Mouse (Mus musculus) hindbrain, embryonic 14.5 days (tissue): ENCODE measurements around the gene Sgpp1. TPM values are rescaled to one million over a fixed set of nuclear protein-coding genes. Genes with fewer than 3 reads are reported as not detected.

Experiments used
- ATAC-seq: fragments of 200-750 bp; cut with Nextera tagmentation; 2 replicates; pipeline ENCODE4 v1.8.0; 2017; ENCODE audit warnings: moderate number of reproducible peaks, mild to moderate bottlenecking, moderate TSS enrichment, moderate library complexity; ENCODE audit not compliant: low FRiP score
- DNase-seq: peaks from one replicate; pipeline ENCODE4 v3.0.0-alpha.2; 2015; ENCODE audit warnings: low spot score
- H3K27ac ChIP-seq: fragments of 300-500 bp; sonication (generic); 2 replicates; pipeline ENCODE4 v1.5.1; 2014; ENCODE audit warnings: mild to moderate bottlenecking, moderate library complexity
- H3K27me3 ChIP-seq: fragments of 300-500 bp; sonication (generic); 2 replicates; pipeline ENCODE4 v1.6.1; 2014; ENCODE audit warnings: mild to moderate bottlenecking, low read length, mixed read lengths; ENCODE audit not compliant: control insufficient read depth, insufficient read depth
- H3K36me3 ChIP-seq: fragments of 300-500 bp; sonication (generic); replicated peaks from 2 replicates; pipeline ENCODE4 v1.6.1; 2014; ENCODE audit not compliant: control insufficient read depth, insufficient read depth
- H3K4me1 ChIP-seq: fragments of 300-500 bp; sonication (generic); replicated peaks from 2 replicates; pipeline ENCODE4 v1.6.1; 2014; ENCODE audit warnings: antibody characterized with exemption, low read length, mixed read lengths; ENCODE audit not compliant: control insufficient read depth, insufficient read depth
- H3K4me2 ChIP-seq: fragments of 300-500 bp; sonication (generic); replicated peaks from 2 replicates; pipeline ENCODE4 v1.6.1; 2014; ENCODE audit warnings: mild to moderate bottlenecking, moderate library complexity
- H3K4me3 ChIP-seq: fragments of 300-500 bp; sonication (generic); replicated peaks from 2 replicates; pipeline ENCODE4 v1.5.1; 2014; ENCODE audit warnings: mild to moderate bottlenecking, low read length
- H3K9ac ChIP-seq: fragments of 300-500 bp; sonication (generic); 2 replicates; pipeline ENCODE4 v1.6.1; 2014
- H3K9me3 ChIP-seq: fragments of 300-500 bp; sonication (generic); 2 replicates; pipeline ENCODE4 v1.6.1; 2016; ENCODE audit warnings: low read length; ENCODE audit not compliant: control insufficient read depth
- whole genome bisulfite sequencing: fragments of 180-500 bp; shearing (Covaris S2); extraction: QIAGEN DNeasy Blood & Tissue Kit; methylation state at CpG from one replicate; pipeline ENCODE4 v1.1.7; 2014; 5-methylcytosine and 5-hydroxymethylcytosine counted together
- polyA plus RNA-seq: library from polyadenylated mRNA; unstranded; fragments of >200 nt; fragmentation: Nextera tagmentation; extraction: Ambion mirVana; gene quantifications from 2 replicates; pipeline ENCODE4 v1.2.1, GENCODE M21; 2014

The Sgpp1 gene
- polyA plus RNA-seq, 1 experiment from 2014 or later, result 16.6 TPM

DNA sequence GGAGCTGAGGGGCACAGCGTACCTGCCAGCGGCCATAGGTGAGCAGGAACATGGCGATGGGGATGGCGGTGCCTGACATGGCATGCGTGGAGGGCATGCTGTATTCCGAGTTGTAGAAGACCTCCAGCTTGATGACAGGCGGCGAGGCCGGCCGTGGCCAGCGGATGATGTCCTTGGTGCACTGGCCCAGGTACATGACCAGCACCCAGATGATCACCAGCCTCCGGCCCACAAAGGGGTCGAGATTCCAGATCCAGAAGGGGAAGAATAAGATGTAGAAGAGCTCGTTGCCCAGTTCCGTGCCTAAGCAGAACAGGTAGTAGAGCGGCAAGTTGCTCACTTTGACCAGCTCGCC is 661 bp downstream of the Sgpp1 start:
- H3K27ac ChIP-seq, result peak overlapping the region; percentile 77; the same call in 1 of the 2 replicates
- H3K9me3 ChIP-seq, result no peaks in the 10 kb centered on the region
- peak overlapping the region; percentile 89 for H3K4me2 ChIP-seq
- H3K27me3 ChIP-seq, result peaks cover 12% of the 10 kb centered on the region; the same call in 1 of the 2 replicates
- no peaks in the 10 kb centered on the region for H3K36me3 ChIP-seq
- peak overlapping the region; percentile 87 for H3K4me3 ChIP-seq
- DNase-seq (no peak), ATAC-seq (peak; percentile 1; the same call in 1 of the 2 replicates)
- 1% methylated on average over 17 of the region's 17 CpGs for WGBS
- H3K4me1 ChIP-seq, result peaks cover 23% of the 10 kb centered on the region
- peak overlapping the region; percentile 95 for H3K9ac ChIP-seq

DNA sequence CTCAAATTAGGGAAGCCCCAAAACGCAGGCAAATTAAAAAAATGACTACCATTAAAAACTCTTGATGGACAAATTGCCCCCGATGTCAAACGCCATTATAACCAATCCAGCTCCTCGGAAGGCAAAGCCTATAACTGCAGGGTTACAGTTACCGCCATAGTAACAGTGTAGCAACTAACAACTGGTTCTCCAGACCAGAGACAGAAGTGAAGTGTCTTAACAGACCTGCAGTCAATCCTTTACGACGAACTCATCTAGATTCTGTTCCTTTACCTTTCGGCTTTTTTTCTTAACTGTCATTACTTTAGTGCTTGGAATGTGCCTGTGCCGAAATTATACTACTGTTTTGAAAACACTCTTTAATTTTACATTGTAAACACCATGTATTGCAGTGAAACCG is 1.4 kb downstream of the Sgpp1 start:
- WGBS, result 31% methylated on average over 10 of the region's 10 CpGs
- H3K4me1 ChIP-seq, result peaks cover 23% of the 10 kb centered on the region
- H3K4me3 ChIP-seq, result peak overlapping the region; percentile 87
- ATAC-seq, result no peak
- peak overlapping the region; percentile 89 for H3K4me2 ChIP-seq
- no peak for DNase-seq
- H3K9ac ChIP-seq, result peak overlapping the region; percentile 95
- peaks cover 12% of the 10 kb centered on the region; the same call in 1 of the 2 replicates for H3K27me3 ChIP-seq
- H3K9me3 ChIP-seq, result no peaks in the 10 kb centered on the region
- H3K27ac ChIP-seq, result no peak overlapping the region
- H3K36me3 ChIP-seq, result no peaks in the 10 kb centered on the region

DNA sequence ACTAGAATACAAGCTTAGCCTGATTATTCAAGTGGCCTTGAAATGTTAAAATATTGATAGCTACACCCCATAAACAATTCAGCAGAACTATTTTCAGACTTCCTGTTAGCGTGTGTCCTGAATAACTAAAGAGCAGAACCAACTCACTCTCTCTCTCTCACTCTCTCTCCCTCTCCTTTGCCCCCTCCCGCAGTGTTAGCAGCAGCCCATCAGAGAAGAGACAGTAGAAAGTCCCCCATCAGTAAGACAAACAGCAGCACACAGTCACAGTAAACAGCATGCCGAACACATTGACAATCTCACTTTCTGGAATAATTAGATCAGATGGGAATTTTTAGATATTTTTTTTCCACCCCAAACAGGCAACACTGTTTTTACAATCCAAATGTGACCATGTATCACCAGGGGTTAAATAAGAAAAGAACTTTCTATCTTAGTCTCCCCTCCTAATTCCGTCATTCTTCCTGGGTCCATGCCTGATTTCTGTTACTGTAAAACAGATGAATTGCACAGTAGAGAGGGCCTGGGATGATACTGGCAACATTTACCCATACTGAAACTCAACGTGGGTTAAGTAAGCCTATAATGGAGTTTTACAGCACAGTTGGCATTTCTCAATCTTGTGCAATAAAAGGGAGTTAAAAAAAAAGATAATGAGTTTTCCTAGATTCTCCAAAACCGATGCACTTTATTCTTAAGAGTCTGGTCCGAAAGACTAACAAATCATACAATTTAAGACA is 2.0 kb downstream of the Sgpp1 start:
- no peak for DNase-seq
- no peaks in the 10 kb centered on the region for H3K9me3 ChIP-seq
- WGBS, result 50% methylated on average over 7 of the region's 7 CpGs
- H3K9ac ChIP-seq, result peak overlapping the region; percentile 36
- H3K4me3 ChIP-seq, result peak overlapping the region; percentile 87
- peaks cover 23% of the 10 kb centered on the region for H3K4me1 ChIP-seq
- peak overlapping the region; percentile 89 for H3K4me2 ChIP-seq
- peaks cover 4% of the 10 kb centered on the region; the same call in 1 of the 2 replicates for H3K36me3 ChIP-seq
- peaks cover 12% of the 10 kb centered on the region; the same call in 1 of the 2 replicates for H3K27me3 ChIP-seq
- H3K27ac ChIP-seq, result no peak overlapping the region
- ATAC-seq, result no peak

DNA sequence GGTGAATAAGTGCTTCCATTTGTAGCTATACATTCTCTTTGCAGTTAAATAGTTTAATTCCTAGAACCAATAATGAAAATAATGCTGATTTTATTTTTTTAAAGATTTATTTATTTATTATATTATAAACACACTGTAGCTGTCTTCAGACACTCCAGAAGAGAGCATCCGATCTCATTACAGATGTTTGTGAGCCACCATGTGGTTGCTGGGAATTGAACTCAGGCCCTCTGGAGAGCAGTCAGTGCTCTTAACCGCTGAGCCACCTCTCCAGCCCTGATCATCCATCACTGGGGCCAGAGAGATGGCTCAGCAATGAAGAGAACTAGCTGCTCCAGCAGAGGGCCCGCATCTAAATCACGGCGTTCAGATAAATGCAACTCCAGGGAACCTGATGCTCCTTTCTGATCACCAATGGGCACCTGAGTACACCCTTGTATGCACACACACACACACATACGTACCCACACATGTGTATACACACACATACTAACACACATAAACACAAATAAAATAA is 3.5 kb downstream of the Sgpp1 start:
- Histone ChIP-seq H3K4me2 (0 out of 2 replicates have a peak overlapping the region, but pooled peaks have one; percentile 12), H3K27me3 (0 out of 2 replicates have a peak, but pooled peaks cover 3% of the 10 kb centered on the region), H3K27ac (no peak overlapping the region), H3K4me1 (peaks cover 23% of the 10 kb centered on the region), H3K9me3 (no peaks in the 10 kb centered on the region), H3K36me3 (peaks cover 4% of the 10 kb centered on the region; the same call in 1 of the 2 replicates), H3K9ac (no peak overlapping the region), H3K4me3 (no peak overlapping the region)
- no peak for ATAC-seq
- DNase-seq, result no peak
- 58% methylated on average over 6 of the region's 6 CpGs for WGBS

DNA sequence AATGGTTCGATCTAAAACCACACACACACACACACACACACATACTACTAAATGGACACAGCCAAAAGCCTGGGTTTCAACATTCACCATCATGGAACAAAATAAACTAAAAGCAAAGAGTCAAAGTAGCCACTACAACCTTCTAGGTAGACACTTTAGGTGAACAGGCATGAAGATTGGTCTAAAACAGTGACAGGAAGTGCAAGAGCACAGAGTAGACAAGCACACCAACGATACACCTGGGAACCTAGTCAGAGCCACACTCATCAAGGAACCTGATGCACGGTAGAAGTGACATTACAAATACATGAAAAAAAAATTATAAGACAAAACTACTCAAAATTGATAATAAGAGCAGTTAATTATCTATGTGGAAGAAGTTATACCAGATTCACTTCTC is 4.0 kb downstream of the Sgpp1 start:
- DNase-seq (no peak), ATAC-seq (no peak)
- no peak overlapping the region for H3K27ac ChIP-seq
- H3K4me2 ChIP-seq, result no peak overlapping the region
- H3K27me3 ChIP-seq, result no peaks in the 10 kb centered on the region
- WGBS, result 91% methylated on average over 3 of the region's 3 CpGs
- peaks cover 4% of the 10 kb centered on the region; the same call in 1 of the 2 replicates for H3K36me3 ChIP-seq
- peaks cover 23% of the 10 kb centered on the region for H3K4me1 ChIP-seq
- H3K4me3 ChIP-seq, result no peak overlapping the region
- no peak overlapping the region for H3K9ac ChIP-seq
- no peaks in the 10 kb centered on the region for H3K9me3 ChIP-seq

DNA sequence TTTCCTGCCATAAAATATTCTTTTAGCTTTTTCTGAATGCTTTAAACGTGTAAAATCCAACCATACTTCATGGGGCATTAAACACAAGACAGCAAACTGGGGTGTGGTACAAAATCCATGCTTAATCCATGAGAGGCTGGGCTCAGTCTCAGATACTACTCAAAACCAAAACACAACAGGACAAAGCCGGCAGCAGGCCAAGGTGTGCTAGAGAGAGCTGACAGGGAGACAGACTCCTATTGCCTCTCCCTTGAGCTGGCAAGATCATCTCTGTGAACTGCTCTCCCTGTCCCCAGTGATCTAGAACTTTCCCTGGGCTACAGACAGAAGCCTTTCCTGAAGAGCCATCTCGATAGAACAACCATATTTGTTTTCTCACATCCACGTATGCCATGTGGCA is 5.1 kb downstream of the Sgpp1 start:
- WGBS, result 86% methylated on average over 4 of the region's 4 CpGs
- no peaks in the 10 kb centered on the region for H3K9me3 ChIP-seq

DNA sequence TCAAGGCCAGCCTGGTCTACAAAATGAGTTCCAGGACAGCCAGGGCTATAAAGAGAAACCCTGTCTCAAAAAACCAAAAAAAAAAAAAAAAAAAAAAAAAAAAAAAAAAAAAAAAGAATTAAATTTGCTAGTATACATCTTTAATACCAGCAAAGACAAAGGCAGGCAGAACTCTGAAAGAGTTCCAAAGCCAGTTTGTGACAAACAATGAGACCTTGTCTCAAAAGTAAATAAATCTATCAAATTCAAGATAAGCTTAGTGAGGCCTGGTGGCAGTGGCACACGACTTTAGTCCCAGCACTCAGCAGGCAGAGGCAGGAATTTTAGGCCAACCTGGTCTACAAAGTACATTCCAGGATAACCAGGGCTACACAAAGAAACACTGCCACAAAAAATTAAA is 5.7 kb downstream of the Sgpp1 start:
- ATAC-seq (no peak), DNase-seq (no peak)
- H3K27ac ChIP-seq, result no peak overlapping the region
- H3K4me2 ChIP-seq, result no peak overlapping the region
- peaks cover 23% of the 10 kb centered on the region for H3K4me1 ChIP-seq
- no peak overlapping the region for H3K4me3 ChIP-seq
- no peaks in the 10 kb centered on the region for H3K27me3 ChIP-seq
- H3K36me3 ChIP-seq, result peaks cover 4% of the 10 kb centered on the region; the same call in 1 of the 2 replicates
- no peak overlapping the region for H3K9ac ChIP-seq
- H3K9me3 ChIP-seq, result no peaks in the 10 kb centered on the region
- 70% methylated on average over 1 of the region's 1 CpGs for WGBS

More for the DNA sequence above, 5.1 kb downstream of the Sgpp1 start:
- Histone ChIP-seq H3K27ac (no peak overlapping the region), H3K9ac (no peak overlapping the region), H3K4me1 (peaks cover 23% of the 10 kb centered on the region), H3K27me3 (no peaks in the 10 kb centered on the region), H3K4me3 (no peak overlapping the region), H3K4me2 (no peak overlapping the region), H3K36me3 (peaks cover 4% of the 10 kb centered on the region; the same call in 1 of the 2 replicates)
- no peak for DNase-seq
- no peak for ATAC-seq

DNA sequence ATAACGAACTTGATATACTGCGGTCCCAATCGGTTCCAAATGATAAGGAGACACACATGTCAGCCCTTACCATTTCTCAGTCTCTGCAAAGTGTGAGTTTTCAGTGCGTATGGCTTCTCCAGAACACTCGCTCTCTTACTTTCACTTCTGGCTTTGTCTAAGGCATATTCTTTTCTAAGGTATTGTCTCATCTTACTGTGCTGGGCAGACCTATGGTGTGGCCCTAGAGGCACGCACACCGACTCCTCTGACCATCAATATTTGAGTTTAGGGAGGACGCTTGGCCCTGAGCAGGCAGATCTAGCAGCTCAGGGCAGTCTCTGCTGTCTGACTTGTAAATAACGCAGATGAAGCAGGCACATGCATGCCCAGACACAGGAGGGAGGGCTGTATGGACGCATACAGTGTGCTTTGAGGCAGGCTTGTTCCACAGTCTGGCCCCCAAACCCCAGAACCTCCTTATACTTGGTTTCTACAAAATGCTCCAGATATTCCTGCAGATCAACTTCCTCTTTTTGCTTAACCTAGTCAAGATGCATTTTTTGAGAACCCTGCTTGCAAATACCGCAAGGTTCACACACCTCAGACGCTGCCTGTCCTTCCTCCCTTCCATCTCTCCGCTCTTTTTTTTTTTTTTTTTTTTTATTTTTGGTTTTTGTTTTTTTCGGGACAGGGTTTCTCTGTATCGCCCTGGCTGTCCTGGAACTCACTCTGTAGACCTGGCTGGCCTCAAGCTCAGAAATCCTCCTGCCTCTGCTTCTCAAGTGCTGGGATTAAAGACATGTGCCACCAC is 8.0 kb downstream of the Sgpp1 start:
- 0 out of 2 replicates have a peak, but pooled peaks cover 6% of the 10 kb centered on the region for H3K4me1 ChIP-seq
- no peak overlapping the region for H3K4me3 ChIP-seq
- ATAC-seq, result no peak
- no peak for DNase-seq
- no peaks in the 10 kb centered on the region for H3K27me3 ChIP-seq
- 92% methylated on average over 15 of the region's 15 CpGs for WGBS
- H3K9ac ChIP-seq, result no peak overlapping the region
- no peaks in the 10 kb centered on the region for H3K9me3 ChIP-seq
- H3K27ac ChIP-seq, result no peak overlapping the region
- no peak overlapping the region for H3K4me2 ChIP-seq
- H3K36me3 ChIP-seq, result peaks cover 4% of the 10 kb centered on the region; the same call in 1 of the 2 replicates

DNA sequence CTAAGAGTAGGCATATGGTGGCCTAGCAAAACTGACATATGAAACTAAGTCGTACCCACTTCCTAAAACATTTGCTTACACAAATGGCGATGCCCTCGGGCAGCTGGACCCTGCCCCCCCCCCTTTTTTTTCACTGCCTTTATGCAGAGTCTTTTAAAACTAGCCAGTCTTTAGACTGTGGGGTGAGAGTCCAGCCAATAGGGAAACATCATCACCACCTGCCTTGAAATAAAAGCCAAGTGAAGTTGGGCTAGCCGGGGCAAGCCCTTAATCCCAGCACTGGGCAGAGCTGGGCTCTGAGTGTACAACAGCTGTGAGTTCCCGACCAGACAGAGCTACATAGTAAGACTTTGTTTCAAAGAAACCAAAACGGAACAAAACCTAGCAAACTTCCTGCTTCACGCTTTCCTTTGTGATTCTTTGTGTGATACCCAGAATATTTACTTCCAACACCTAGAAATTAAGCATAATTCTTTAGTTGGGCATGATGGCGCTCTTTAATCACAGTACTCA is 9.1 kb downstream of the Sgpp1 start:
- Histone ChIP-seq H3K27me3 (no peaks in the 10 kb centered on the region), H3K9ac (no peak overlapping the region), H3K9me3 (no peaks in the 10 kb centered on the region), H3K4me2 (no peak overlapping the region), H3K36me3 (peaks cover 4% of the 10 kb centered on the region; the same call in 1 of the 2 replicates), H3K27ac (no peak overlapping the region), H3K4me1 (no peaks in the 10 kb centered on the region), H3K4me3 (no peak overlapping the region)
- ATAC-seq (no peak), DNase-seq (no peak)
- WGBS, result 75% methylated on average over 8 of the region's 8 CpGs
